Mouse (Mus musculus): Measurements from ENCODE around the gene Card6. TPM values are rescaled to one million over a fixed set of nuclear protein-coding genes. Genes with fewer than 3 reads are reported as not detected.

The Card6 gene
- total and polyA plus RNA-seq, 3 experiments = 0.08 to 0.13 TPM; not detected in 1

DNA sequence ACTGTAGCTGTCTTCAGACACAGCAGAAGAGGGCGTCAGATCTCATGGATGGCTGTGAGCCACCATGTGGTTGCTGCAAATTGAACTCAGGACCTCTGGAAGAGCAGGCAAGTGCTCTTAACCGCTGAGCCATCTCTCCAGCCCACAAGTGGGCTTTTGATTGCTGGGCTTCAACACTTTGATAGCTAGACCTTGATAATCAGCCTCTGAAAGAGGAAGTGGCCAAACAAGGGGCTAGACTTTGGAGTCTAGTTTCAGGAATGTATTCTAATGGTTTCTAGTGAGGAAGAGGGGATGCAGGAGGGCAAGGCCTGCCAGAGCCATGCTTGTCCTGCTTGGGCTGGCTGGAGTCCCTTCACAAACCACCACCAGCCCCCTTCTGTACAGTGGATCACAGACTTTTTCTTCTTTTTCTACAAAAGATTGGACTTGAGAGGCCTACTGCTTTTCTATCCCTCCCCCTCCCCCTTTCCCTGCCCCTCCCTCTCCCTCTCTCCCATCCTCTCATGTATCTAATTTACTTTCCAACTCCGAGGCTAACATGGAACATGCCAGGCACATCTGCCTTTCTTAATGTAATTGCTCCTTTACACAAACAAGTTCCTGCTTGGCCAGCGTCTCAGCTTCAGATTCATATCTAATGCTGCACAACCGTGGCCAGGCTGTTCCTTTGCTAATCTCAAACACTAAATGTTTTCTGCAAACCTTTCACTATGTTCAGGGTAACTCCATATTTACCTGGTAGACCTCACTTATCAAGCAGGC, 20.0 kb upstream of the Card6 start (continued):
- TF ChIP-seq TAL1 (IDR thresholded peaks at IDR 0.05; ENCODE audit: low read length) (no peak), TCF12 (IDR thresholded peaks at IDR 0.05; ENCODE audit: low read depth, low read length) (peak; percentile 62), POLR2AphosphoS5 (IDR thresholded peaks at IDR 0.05; ENCODE audit: borderline replicate concordance, low read depth, low read length) (no peak), RCOR1 (IDR thresholded peaks at IDR 0.05; ENCODE audit: low read depth, low read length) (peak; percentile 76)

DNA sequence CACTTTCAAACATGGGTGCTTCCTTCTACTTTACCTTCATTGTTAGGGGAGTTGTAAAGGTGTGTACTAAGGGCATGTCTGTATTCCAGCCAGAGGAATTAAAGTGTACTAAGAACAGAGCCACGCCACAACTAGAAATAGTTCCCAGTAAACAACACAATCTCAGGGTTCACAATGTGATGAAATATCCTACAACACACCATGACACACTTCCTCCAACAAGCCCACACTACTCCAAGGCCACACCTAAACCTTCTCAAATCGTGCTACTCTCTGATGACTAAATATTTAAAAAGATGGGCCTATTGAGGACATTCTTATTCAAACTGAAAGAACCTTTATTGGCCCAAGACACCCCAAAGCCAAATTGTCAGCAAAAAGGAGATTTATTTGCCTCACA, 19.1 kb upstream of the Card6 start:
- Histone ChIP-seq H3K9ac (ENCODE audit: control insufficient read depth, low read depth, low read length, poor library complexity, severe bottlenecking) (no peak overlapping the region; the same call in 1 of the 2 replicates), H3K9me3 (replicated peaks; ENCODE audit: insufficient read depth, low read length) (no peaks in the 10 kb centered on the region), H3K79me2 (ENCODE audit: control insufficient read depth, insufficient read depth, low read length, poor library complexity) (no peaks in the 10 kb centered on the region), H3K27ac (ENCODE audit: control insufficient read depth, low read depth, low read length) (peak overlapping the region; percentile 81), H3K4me1 (ENCODE audit: control insufficient read depth in 1 of 2, insufficient read depth in 2 of 2, low read length in 2 of 2) (peaks cover 16 to 32% of the 10 kb centered on the region in 2 experiments), H3K36me3 (ENCODE audit: control insufficient read depth in 1 of 2, insufficient read depth in 2 of 2, low read length in 2 of 2) (peaks cover 0 to 50% of the 10 kb centered on the region in 2 experiments), H3K4me3 (ENCODE audit: control insufficient read depth in 1 of 2, insufficient read depth in 1 of 2, low read depth in 2 of 2, low read length in 2 of 2) (no peak overlapping the region), H3K27me3 (ENCODE audit: control insufficient read depth in 1 of 2, insufficient read depth in 2 of 2, low read length in 2 of 2) (no peaks in the 10 kb centered on the region)
- DNase-seq (ENCODE audit: low read depth, low spot score) = no peak
- TF ChIP-seq JUND (IDR thresholded peaks at IDR 0.05; ENCODE audit: low read depth, low read length) (no peak), MYB (IDR thresholded peaks at IDR 0.05; ENCODE audit: low read depth, low read length) (no peak), ZMIZ1 (IDR thresholded peaks at IDR 0.05; ENCODE audit: low read depth, low read length) (no peak), UBTF (IDR thresholded peaks at IDR 0.05; ENCODE audit: borderline replicate concordance, insufficient read depth, low read depth, low read length) (no peak), MAZ (IDR thresholded peaks at IDR 0.05; ENCODE audit: low read depth, low read length) (no peak), TBP (IDR thresholded peaks at IDR 0.05; ENCODE audit: low read depth, low read length) (no peak), KAT2A (conservative IDR thresholded peaks at IDR 0.05; ENCODE audit: low read depth, low read length) (no peak), MAX (IDR thresholded peaks at IDR 0.05; ENCODE audit: low read length) (no peak), POLR2AphosphoS2 (IDR thresholded peaks at IDR 0.05; ENCODE audit: low read length) (no peak), GABPA (IDR thresholded peaks at IDR 0.05; ENCODE audit: low read depth, low read length) (no peak), USF2 (IDR thresholded peaks at IDR 0.05; ENCODE audit: borderline replicate concordance in 1 of 2, insufficient read depth in 1 of 2, low read depth in 1 of 2, low read length in 2 of 2) (no peak), HCFC1 (IDR thresholded peaks at IDR 0.05; ENCODE audit: low read depth, low read length) (no peak), ZNF384 (IDR thresholded peaks at IDR 0.05; ENCODE audit: low read depth, low read length) (no peak)

- Histone ChIP-seq H3K36me3 (ENCODE audit: control insufficient read depth in 1 of 2, insufficient read depth in 2 of 2, low read length in 2 of 2) (peaks cover 0 to 45% of the 10 kb centered on the region in 2 experiments), H3K27ac (ENCODE audit: control insufficient read depth, low read depth, low read length) (peak overlapping the region; percentile 81), H3K9me3 (replicated peaks; ENCODE audit: insufficient read depth, low read length) (no peaks in the 10 kb centered on the region), H3K4me3 (ENCODE audit: control insufficient read depth in 1 of 2, insufficient read depth in 1 of 2, low read depth in 2 of 2, low read length in 2 of 2) (no peak overlapping the region), H3K4me1 (ENCODE audit: control insufficient read depth in 1 of 2, insufficient read depth in 2 of 2, low read length in 2 of 2) (peaks cover 16 to 32% of the 10 kb centered on the region in 2 experiments), H3K79me2 (ENCODE audit: control insufficient read depth, insufficient read depth, low read length, poor library complexity) (no peaks in the 10 kb centered on the region), H3K27me3 (ENCODE audit: control insufficient read depth in 1 of 2, insufficient read depth in 2 of 2, low read length in 2 of 2) (no peaks in the 10 kb centered on the region), H3K9ac (ENCODE audit: control insufficient read depth, low read depth, low read length, poor library complexity, severe bottlenecking) (no peak overlapping the region)
- TF ChIP-seq ZNF384 (IDR thresholded peaks at IDR 0.05; ENCODE audit: low read depth, low read length) (peak; percentile 80), TBP (IDR thresholded peaks at IDR 0.05; ENCODE audit: low read depth, low read length) (no peak)
- DNase-seq (ENCODE audit: low read depth, low spot score) = no peak
These were observed 18.1 kb upstream of the Card6 start for GRCm38 (mm10) chr15:5126456-5126855.

All from MEL (cell line).